Mouse (Mus musculus) stomach, postnatal 0 days (tissue): ENCODE results near the gene Lgals4. TPM values are rescaled to one million over a fixed set of nuclear protein-coding genes. Genes with fewer than 3 reads are reported as not detected.

ENCODE experiments used
- ATAC-seq: fragments of 200-750 bp; cut with Nextera tagmentation; 2 replicates; pipeline ENCODE4 v1.8.0; 2017; ENCODE audit not compliant: low FRiP score, low TSS enrichment
- DNase-seq: peaks from one replicate; pipeline ENCODE4 v3.0.0-alpha.2; 2016; ENCODE audit warnings: low spot score
- H3K27ac ChIP-seq: fragments of 300-500 bp; sonication (generic); replicated peaks from 2 replicates; pipeline ENCODE4 v1.5.1; 2014; ENCODE audit warnings: mild to moderate bottlenecking, control low read depth
- H3K27me3 ChIP-seq: fragments of 300-500 bp; sonication (generic); 2 replicates; pipeline ENCODE4 v1.6.1; 2014; ENCODE audit warnings: low read length; ENCODE audit not compliant: control insufficient read depth, insufficient read depth
- H3K36me3 ChIP-seq: fragments of 300-500 bp; sonication (generic); 2 replicates; pipeline ENCODE4 v1.6.1; 2014; ENCODE audit warnings: low read length, mixed read lengths; ENCODE audit not compliant: control insufficient read depth, insufficient read depth
- H3K4me1 ChIP-seq: fragments of 300-500 bp; sonication (generic); replicated peaks from 2 replicates; pipeline ENCODE4 v1.6.1; 2014; ENCODE audit warnings: antibody characterized with exemption; ENCODE audit not compliant: control insufficient read depth, insufficient read depth
- H3K4me2 ChIP-seq: fragments of 300-500 bp; sonication (generic); replicated peaks from 2 replicates; pipeline ENCODE4 v1.6.1; 2014; ENCODE audit warnings: low read depth, mild to moderate bottlenecking, control low read depth, moderate library complexity
- H3K4me3 ChIP-seq: fragments of 300-500 bp; sonication (generic); 2 replicates; pipeline ENCODE4 v1.5.1; 2014; ENCODE audit warnings: low read depth, low read length, control low read depth
- H3K9ac ChIP-seq: fragments of 300-500 bp; sonication (generic); 2 replicates; pipeline ENCODE4 v1.6.1; 2014; ENCODE audit warnings: mild to moderate bottlenecking, low read length, control low read depth, mixed read lengths
- H3K9me3 ChIP-seq: fragments of 300-500 bp; sonication (generic); 2 replicates; pipeline ENCODE4 v1.6.1; 2016; ENCODE audit warnings: low read length; ENCODE audit not compliant: control insufficient read depth
- CTCF ChIP-seq: IDR thresholded peaks from 2 replicates; pipeline ENCODE4 v1.5.1; 2016; ENCODE audit warnings: antibody characterized with exemption, low read depth, mild to moderate bottlenecking, moderate library complexity
- EP300 ChIP-seq: optimal IDR thresholded peaks from 2 replicates; pipeline ENCODE3; 2016; ENCODE audit warnings: antibody characterized with exemption
- WGBS: fragments of 180-500 bp; shearing (Covaris S2); extraction: QIAGEN DNeasy Blood & Tissue Kit; methylation state at CpG from one replicate; pipeline ENCODE4 v1.1.7; 2014; 5-methylcytosine and 5-hydroxymethylcytosine counted together
- polyA plus RNA-seq: library from polyadenylated mRNA; unstranded; fragments of >200 nt; fragmentation: Nextera tagmentation; extraction: Ambion mirVana; gene quantifications from 2 replicates; pipeline ENCODE4 v1.2.1, GENCODE M21; 2015

Gene Lgals4
- polyA plus RNA-seq, 1 experiment from 2014 or later = 489 TPM

DNA sequence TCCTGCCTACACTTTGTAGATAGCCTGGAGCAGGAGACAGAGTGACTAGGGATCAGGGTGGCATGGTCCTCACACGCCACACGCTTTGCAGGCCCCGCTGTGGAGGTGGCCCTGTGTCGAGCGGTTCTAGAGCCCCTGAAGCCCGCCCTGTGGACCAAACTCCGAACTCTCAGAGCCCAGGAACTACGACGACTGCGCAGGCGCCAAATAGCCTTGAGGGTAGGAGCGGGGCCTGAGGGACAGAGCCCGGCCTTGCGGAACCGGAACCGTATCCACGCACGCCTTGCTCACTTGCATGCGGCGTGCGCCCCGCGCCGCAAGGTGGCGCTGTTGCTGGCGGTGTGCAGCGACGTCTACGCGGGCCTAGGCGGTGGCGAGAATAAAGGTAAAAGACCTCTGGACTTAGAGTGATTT, 37.1 kb upstream of the Lgals4 start:
- H3K27ac ChIP-seq = peak overlapping the region; percentile 69
- TF ChIP-seq EP300 (no peak), CTCF (peak; percentile 99)
- H3K9ac ChIP-seq = peak overlapping the region; percentile 59
- no peaks in the 10 kb centered on the region for H3K27me3 ChIP-seq
- peak overlapping the region; percentile 6; the same call in 1 of the 2 replicates for H3K4me3 ChIP-seq
- DNase-seq (peak; percentile 89), ATAC-seq (peak; percentile 83)
- no peaks in the 10 kb centered on the region for H3K36me3 ChIP-seq
- H3K9me3 ChIP-seq = no peaks in the 10 kb centered on the region
- H3K4me2 ChIP-seq = peak overlapping the region; percentile 45
- 16% methylated on average over 32 of the region's 32 CpGs for WGBS
- H3K4me1 ChIP-seq = no peaks in the 10 kb centered on the region

DNA sequence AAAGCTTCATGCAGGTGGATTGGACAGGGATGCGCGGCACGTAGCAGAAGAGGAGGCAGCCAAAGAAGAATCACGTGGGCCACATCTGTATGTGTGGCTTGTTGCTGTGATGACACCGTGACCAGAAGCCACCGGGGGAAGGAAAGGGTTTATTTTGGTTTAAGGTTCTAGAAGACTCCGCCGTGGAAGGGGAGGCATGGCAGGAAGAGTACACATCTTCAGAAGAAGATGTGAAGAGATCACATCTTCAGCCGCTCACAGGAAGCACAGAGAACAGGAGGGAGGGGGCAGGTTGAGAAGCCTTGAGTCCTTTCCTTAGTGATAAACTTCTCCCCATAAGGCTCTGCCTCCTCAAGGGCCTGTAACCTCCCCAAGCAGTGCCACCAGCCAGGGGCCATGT, 33.7 kb upstream of the Lgals4 start:
- Histone ChIP-seq H3K36me3 (no peaks in the 10 kb centered on the region), H3K4me1 (peaks cover 12% of the 10 kb centered on the region), H3K27me3 (no peaks in the 10 kb centered on the region), H3K4me2 (no peak overlapping the region), H3K27ac (no peak overlapping the region), H3K9me3 (no peaks in the 10 kb centered on the region), H3K4me3 (no peak overlapping the region), H3K9ac (no peak overlapping the region)
- ATAC-seq (no peak), DNase-seq (no peak)
- TF ChIP-seq EP300 (no peak), CTCF (no peak)
- 94% methylated on average over 9 of the region's 9 CpGs for WGBS

DNA sequence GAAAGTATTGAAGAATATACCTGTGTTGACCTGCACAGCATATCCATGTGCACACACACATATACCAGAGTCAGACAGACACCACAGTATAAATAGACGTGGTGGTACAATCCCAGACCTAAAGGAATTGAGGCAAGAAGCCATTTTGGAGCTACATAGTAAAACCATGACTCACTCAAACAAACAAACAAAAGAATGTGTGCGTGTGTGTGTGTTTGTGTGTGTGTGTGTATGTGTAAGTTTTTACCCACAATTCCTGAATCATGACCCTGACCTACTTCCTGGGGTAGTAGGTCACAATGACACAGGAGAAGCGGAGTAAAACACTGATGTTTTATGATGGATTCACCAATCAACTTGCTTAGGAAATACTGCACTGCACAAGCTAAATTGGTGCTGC, 32.2 kb upstream of the Lgals4 start:
- WGBS = 37% methylated on average over 3 of the region's 3 CpGs
- Histone ChIP-seq H3K36me3 (no peaks in the 10 kb centered on the region), H3K9ac (no peak overlapping the region), H3K27me3 (no peaks in the 10 kb centered on the region), H3K9me3 (no peaks in the 10 kb centered on the region), H3K4me2 (no peak overlapping the region), H3K4me3 (no peak overlapping the region), H3K4me1 (peaks cover 12% of the 10 kb centered on the region), H3K27ac (peak overlapping the region; percentile 98)
- no peak for TF ChIP-seq CTCF
- no peak for TF ChIP-seq EP300
- no peak for DNase-seq
- no peak for ATAC-seq

- peak; percentile 84 for ATAC-seq
- no peak overlapping the region for H3K9ac ChIP-seq
Measured at GRCm38 (mm10) chr7:28801901-28802670, 31.6 kb upstream of the Lgals4 start.

GRCm38 (mm10) chr7:28802846-28803588, 30.6 kb upstream of the Lgals4 start:
- TF ChIP-seq CTCF (no peak), EP300 (no peak)
- Histone ChIP-seq H3K9ac (peak overlapping the region; percentile 41; the same call in 1 of the 2 replicates), H3K27ac (peak overlapping the region; percentile 98), H3K4me2 (peak overlapping the region; percentile 21), H3K36me3 (no peaks in the 10 kb centered on the region), H3K4me1 (peaks cover 16% of the 10 kb centered on the region), H3K9me3 (no peaks in the 10 kb centered on the region), H3K4me3 (no peak overlapping the region), H3K27me3 (no peaks in the 10 kb centered on the region)
- peak; percentile 81 for DNase-seq
- 12% methylated on average over 10 of the region's 10 CpGs for WGBS
- peak; percentile 75 for ATAC-seq

More at GRCm38 (mm10) chr7:28801901-28802670, 31.6 kb upstream of the Lgals4 start:
- Histone ChIP-seq H3K36me3 (no peaks in the 10 kb centered on the region), H3K27me3 (no peaks in the 10 kb centered on the region), H3K4me2 (peak overlapping the region; percentile 21; the same call in 1 of the 2 replicates), H3K9me3 (no peaks in the 10 kb centered on the region), H3K4me3 (no peak overlapping the region), H3K27ac (peak overlapping the region; percentile 98), H3K4me1 (peaks cover 12% of the 10 kb centered on the region)
- WGBS = 14% methylated on average over 10 of the region's 10 CpGs
- TF ChIP-seq EP300 (peak; percentile 67), CTCF (peak; percentile 62)
- DNase-seq = peak; percentile 91

GRCm38 (mm10) chr7:28803756-28804155, 29.9 kb upstream of the Lgals4 start:
- peak overlapping the region; percentile 98 for H3K27ac ChIP-seq
- WGBS = 31% methylated on average over 4 of the region's 4 CpGs
- no peak overlapping the region for H3K4me3 ChIP-seq
- H3K9ac ChIP-seq = no peak overlapping the region
- no peaks in the 10 kb centered on the region for H3K9me3 ChIP-seq
- H3K27me3 ChIP-seq = no peaks in the 10 kb centered on the region
- H3K4me1 ChIP-seq = peaks cover 18% of the 10 kb centered on the region
- TF ChIP-seq CTCF = no peak
- TF ChIP-seq EP300 = no peak
- no peak for ATAC-seq
- DNase-seq = no peak
- no peaks in the 10 kb centered on the region for H3K36me3 ChIP-seq
- no peak overlapping the region for H3K4me2 ChIP-seq
